Mouse (Mus musculus) heart, postnatal 0 days (tissue): ENCODE results near the gene Cd209b.

Experiments used
- CTCF ChIP-seq: IDR thresholded peaks from 2 replicates; pipeline ENCODE4 v1.5.1; 2016; ENCODE audit warnings: antibody characterized with exemption, control low read depth, low read depth
- EP300 ChIP-seq: IDR thresholded peaks from 2 replicates; pipeline ENCODE4 v1.6.1; 2016; ENCODE audit warnings: antibody characterized with exemption, low read depth

DNA sequence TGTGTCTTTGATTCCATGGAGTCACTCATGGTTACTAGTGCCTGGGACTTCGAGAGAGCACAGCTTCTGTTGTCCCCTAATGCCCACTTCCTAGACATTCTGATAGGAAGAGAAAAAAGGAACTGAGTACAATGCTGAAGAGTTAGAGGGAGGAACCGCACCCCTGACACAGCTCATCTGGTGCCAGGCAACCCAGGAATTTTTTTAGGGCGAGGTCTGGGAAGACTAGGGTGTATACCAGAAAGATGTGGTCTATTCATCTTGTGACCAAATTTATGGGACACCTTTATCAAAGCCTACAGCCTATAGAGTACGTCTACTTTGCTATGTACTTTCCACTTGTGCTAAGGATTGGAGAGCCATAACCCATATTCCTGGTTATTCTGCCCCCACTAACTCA, 48.2 kb downstream of the Cd209b start, which contains the start of gene Cd209d:
- TF ChIP-seq CTCF (no peak), EP300 (no peak)
